Mouse (Mus musculus): ENCODE measurements around the gene Kcnd1.
"Not testable (repeated sequence)": the region's sequence is repeated elsewhere in the genome, so short reads cannot be mapped to it uniquely, and the experiment has no call there.

The Kcnd1 gene

DNA sequence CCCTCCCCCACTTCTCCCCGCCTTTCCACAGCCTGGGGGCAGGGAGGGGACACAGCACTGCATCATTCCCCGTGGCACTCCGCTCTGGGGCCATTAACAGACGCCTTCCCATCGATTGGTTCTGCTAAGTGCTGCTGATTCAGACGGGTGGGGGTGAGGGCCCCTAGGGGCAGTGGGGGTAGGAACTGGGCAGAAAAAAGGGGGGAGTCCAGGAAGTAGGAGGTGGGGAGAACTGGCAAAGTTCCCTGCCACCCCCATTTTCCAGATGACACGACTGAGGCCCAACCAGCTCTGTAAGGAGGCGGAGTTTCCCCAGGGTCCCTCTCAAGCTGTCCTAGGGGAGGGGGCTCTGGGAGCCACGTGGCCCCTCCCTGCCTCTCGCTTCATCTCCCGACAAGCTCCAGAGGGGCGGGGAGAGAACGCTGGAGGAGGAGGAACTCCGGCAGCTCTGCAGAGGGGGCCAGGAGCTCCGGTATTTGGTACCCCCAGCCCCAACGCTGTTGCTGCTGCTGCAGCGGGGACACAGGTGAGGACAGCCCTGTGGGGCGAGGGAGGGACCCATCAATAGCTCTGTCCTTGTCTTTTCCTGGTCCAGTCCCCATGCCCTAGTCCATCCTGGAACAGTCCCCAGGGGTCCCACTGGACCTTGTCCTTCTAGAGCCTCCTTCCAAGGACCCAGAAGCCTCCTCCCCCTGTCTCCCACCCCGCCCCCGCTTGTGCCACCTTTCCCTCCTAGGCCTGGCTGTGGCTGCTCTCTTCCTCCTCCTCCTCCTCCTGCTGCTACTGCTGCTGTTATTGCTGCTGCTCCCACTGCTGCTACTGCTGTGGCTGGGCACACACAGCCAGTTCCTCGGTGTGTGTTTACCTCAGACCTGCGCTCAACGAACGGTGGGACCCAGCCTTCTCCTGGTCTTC lies at the start of gene Kcnd1:
Gene Kcnd1, plus strand, starts transcription at position 425 of the 915 bp plus-strand sequence.
- peak; percentile 74 for DNase-seq (ENCODE audit: low read depth, low spot score)

DNA sequence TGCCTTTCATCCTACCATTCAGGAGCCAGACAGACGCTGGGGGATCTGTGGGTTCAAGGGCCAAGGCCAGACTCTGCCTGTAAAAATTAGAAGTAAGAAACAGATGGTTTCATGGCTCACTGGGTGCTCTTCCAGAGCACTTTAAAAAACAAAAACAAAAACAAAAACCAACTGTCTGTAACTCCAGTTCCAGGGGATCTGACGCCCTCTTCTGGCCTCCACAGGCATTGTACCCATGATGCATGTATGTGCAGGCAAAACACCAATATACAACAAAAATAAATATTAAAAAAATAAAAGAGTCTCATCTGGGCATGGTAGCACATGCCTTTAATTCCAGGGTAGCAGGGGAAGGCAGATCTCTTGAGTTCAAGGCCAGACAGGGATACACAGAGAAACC lies 49.3 kb upstream of the Kcnd1 start:
- DNase-seq (ENCODE audit: low read depth, low spot score): no peak

- DNase-seq (ENCODE audit: low read depth, low spot score): peak; percentile 75
Observed at GRCm38 (mm10) chrX:7775501-7776205, 46.4 kb upstream of the Kcnd1 start.

GRCm38 (mm10) chrX:7776329-7777082 lies 45.6 kb upstream of the Kcnd1 start:
- DNase-seq (ENCODE audit: low read depth, low spot score): peak; percentile 70

GRCm38 (mm10) chrX:7778450-7779244 lies 43.4 kb upstream of the Kcnd1 start:
- no peak for DNase-seq (ENCODE audit: low read depth, low spot score)

- DNase-seq (ENCODE audit: low read depth, low spot score): no peak
Observed at GRCm38 (mm10) chrX:7779294-7779693, 42.8 kb upstream of the Kcnd1 start.

DNA sequence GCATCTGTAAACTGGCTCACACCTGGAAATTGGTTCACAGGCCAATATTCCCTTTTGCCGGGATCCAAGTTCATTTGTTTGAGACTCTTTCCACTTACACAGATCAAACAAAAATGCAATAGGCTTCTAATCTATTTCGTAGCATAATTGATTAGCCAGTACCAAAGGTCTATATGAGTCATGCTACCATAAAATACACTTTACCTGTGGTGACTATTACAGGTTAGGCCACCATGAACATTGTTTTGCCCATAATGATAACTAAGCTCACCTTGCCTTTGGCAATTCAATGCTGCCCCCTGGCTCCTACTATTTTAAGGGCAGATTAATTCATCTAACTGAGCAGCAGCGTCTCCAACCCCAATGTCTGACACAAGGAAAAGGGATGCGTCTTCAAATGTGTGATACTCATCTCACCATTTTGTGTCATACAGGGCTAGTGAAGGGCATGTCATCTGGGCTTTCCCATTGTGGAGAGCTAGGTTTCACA lies 39.4 kb upstream of the Kcnd1 start:
- DNase-seq (ENCODE audit: low read depth, low spot score): no peak

DNA sequence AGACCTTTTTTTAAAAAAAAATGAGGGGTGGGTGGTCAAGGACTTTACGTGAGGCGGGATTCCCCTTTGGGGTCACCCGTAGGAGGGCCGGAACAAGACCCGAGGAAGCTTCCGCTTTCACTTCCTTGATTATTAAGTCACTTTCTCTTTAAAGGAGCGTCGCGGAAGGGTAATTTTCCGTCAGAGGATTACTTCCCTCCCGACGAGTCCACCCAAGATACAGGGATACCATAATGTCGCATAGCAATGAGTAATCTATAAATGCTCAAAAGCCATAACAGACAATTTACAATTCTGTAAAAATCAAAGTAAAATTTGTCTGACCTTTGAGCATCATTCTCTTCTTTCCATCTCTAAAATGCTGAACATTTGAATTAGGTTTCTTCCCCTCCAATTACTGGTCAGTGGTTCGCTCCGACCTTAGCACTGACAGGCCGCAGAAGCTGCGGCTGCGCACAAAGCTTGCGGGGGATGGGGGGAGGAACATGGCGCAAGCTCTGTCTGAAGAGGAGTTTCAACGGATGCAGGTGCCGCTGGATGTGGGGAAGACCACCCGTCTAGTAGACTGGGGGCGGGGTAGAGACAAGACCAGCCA lies 32.5 kb upstream of the Kcnd1 start, which contains the start of gene Gripap1:
Gene Gripap1, plus strand, starts transcription at position 224 of the 595 bp plus-strand sequence.
- peak; percentile 85 for DNase-seq (ENCODE audit: low read depth, low spot score)

DNA sequence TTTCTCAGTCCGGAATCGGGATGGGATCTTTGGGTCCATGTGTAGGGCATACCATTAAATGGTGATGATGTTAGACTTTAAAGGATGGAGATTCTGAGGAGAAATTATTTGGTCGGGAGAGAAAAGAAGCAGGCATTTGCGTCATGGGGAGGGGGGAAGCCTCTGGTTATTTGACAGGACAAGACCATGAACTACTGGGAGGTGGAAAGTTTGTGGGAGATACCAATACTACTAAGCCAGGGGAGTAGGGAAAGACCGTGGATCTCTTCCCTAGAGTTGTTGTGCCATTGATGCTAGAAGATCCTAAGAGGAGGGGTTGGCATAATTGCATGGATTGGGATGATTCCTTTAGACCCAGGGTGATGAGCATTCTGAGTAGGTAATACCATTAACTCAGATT lies 31.8 kb upstream of the Kcnd1 start:
- DNase-seq (ENCODE audit: low read depth, low spot score): no peak

GRCm38 (mm10) chrX:7793361-7793760 lies 28.7 kb upstream of the Kcnd1 start:
- peak; percentile 66 for DNase-seq (ENCODE audit: low read depth, low spot score)

DNA sequence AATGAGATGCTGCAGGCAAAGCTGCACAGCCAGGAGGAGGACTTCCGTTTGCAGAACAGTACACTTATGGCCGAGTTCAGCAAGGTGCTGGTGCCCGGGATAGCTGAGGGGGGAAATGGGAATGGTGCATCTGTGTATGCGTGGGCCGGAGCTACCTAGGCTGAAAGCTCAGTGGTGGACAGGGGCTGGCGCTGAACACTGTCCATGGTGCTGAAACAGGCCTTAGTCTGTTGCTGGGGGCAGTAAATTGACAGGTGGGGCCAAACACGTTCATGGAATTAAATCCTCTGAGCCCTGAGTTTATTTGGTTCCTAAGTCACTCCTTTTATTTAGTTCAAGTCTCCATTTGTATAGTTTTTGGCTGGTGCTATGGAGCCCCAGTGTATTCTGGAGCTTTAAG lies 27.1 kb upstream of the Kcnd1 start:
- peak; percentile 54 for DNase-seq (ENCODE audit: low read depth, low spot score)

DNA sequence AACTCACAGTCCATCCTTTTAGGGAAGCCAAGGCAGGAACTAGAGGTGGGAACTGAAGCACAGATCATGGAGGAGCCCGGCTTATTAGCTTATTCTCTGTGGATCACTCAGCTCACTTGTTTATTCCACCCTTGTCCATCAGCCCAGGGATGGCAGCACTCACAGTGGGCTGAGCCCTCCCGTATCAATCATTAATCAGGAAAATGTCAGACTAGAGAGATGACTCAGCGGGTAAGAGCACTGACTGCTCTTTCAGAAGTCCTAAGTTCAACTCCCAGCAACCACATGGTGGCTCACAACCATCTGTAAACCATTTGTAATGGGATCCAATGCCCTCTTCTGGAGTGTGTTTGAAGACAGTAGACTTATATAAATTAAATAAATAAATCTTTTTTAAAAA lies 24.8 kb upstream of the Kcnd1 start:
- DNase-seq (ENCODE audit: low read depth, low spot score): no peak

DNA sequence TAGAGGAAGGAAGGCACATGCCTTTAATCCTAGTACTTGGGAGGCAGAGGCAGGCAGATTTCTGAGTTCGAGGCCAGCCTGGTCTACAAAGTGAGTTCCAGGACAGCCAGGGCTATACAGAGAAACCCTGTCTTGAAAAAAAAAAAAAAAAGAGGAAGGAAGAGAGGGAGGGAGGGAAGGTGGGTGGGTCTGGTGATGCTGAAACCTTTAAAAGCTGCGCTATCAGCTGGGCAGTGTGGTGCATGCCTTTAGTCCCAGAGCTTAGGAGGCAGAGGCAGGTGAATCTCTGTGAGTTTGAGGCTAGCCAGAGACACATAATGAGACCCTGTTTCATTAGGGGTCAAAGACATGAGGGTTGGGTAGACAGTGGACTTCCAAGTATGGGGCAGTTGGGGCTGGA lies 19.9 kb upstream of the Kcnd1 start:
- DNase-seq (ENCODE audit: low read depth, low spot score): not testable (repeated sequence)

DNA sequence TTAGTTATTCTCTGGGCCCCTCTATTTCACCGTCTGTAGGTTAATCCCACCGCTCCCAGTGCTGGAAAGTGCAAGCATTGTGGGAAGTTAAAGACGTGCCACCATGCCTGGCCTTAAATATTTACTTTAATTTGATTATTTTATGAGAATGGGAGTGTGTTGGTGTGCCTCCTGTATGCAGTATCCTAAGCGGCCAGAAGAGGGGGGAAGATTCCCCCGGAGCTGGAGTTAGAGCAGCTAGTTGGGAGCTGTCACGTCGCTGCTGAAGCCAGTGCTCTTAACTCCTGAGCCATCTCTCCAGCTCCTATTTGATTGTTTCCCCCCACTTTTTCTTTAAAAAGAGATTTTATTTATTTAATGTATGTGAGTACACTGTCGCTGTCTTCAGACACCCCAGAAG lies 7.1 kb upstream of the Kcnd1 start:
- DNase-seq (ENCODE audit: low read depth, low spot score): peak; percentile 39

GRCm38 (mm10) chrX:7837146-7837545 lies 15.1 kb downstream of the Kcnd1 start:
- DNase-seq (ENCODE audit: low read depth, low spot score): no peak

GRCm38 (mm10) chrX:7840842-7841162 lies 18.7 kb downstream of the Kcnd1 start:
- DNase-seq (ENCODE audit: low read depth, low spot score): no peak

GRCm38 (mm10) chrX:7841163-7842162 lies 19.4 kb downstream of the Kcnd1 start, which contains the start of gene Otud5:
Gene Otud5 (plus strand): TSS chrX:7841364.
- DNase-seq (ENCODE audit: low read depth, low spot score): peak; percentile 99

- peak; percentile 42 for DNase-seq (ENCODE audit: low read depth, low spot score)
Observed at GRCm38 (mm10) chrX:7842318-7842717, 20.2 kb downstream of the Kcnd1 start.

GRCm38 (mm10) chrX:7847845-7848244 lies 25.8 kb downstream of the Kcnd1 start:
- DNase-seq (ENCODE audit: low read depth, low spot score): no peak

All from ZHBTc4 (cell line).